Mouse (Mus musculus) common myeloid progenitor, adult 5-6 weeks (primary cell): ENCODE measurements around the gene Xylt1. TPM values are rescaled to one million over a fixed set of nuclear protein-coding genes. Genes with fewer than 3 reads are reported as not detected.
A peak's percentile ranks its signal among the peaks of the same experiment; 100 is the strongest.

ENCODE experiments used
- ATAC-seq: replicated peaks from 2 replicates; pipeline ENCODE4 v1.8.0; 2016; ENCODE audit warnings: low read depth, mild to moderate bottlenecking, moderate TSS enrichment, inconsistent platforms; ENCODE audit not compliant: poor library complexity, severe bottlenecking
- total RNA-seq: library from RNA; stranded (forward); fragments of 200-1000, 187-1606 nt; gene quantifications from 2 replicates; pipeline ENCODE4 v1.2.3, GENCODE M21; 2017

Xylt1 gene
- total RNA-seq, 1 experiment from 2014 or later: 12.9 TPM

GRCm38 (mm10) chr7:117429895-117430294, 49.1 kb downstream of the Xylt1 start:
- no peak for ATAC-seq

GRCm38 (mm10) chr7:117430361-117430935, 49.7 kb downstream of the Xylt1 start:
- no peak for ATAC-seq

- 0 out of 2 replicates have a peak, but pooled peaks have one; percentile 12 for ATAC-seq
Observed at GRCm38 (mm10) chr7:117433641-117434040, 52.9 kb downstream of the Xylt1 start.

GRCm38 (mm10) chr7:117435091-117435490, 54.3 kb downstream of the Xylt1 start:
- ATAC-seq: no peak

DNA sequence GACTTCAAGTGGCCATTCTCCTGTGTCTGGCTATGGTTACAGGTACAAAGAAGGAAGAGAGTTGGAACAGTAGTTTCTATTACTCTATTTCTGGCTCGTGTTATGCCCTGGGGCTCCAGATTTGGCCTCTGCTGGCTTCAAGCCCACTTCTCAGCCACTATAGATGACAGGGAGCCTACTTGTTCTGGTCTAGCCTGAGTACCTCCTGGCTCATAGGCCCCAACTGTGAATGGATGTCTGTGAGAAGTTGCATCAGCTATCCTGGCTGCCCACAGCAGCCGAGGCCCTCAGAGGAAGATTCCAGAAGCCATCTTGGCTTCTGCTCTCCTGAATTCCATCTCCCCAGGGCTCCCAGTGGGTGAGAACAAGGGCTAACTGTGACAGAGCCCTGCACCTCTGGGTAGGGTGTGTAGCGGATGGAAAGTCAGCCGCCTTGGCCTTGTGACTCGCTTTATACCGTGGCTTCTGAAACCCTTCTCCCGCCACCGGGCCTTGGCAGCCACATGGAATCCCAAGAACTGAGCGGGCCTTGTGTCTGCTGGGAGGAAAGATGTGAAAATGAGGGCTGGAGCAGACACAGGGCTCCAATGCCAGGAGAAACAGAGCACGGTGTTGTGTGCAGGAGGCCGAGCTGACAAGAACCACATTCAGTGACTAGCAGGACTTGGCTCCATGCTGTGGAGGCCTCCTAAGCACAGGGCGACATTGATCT, 55.1 kb downstream of the Xylt1 start:
- no peak for ATAC-seq

- no peak for ATAC-seq
Observed at GRCm38 (mm10) chr7:117436892-117437291, 56.1 kb downstream of the Xylt1 start.

DNA sequence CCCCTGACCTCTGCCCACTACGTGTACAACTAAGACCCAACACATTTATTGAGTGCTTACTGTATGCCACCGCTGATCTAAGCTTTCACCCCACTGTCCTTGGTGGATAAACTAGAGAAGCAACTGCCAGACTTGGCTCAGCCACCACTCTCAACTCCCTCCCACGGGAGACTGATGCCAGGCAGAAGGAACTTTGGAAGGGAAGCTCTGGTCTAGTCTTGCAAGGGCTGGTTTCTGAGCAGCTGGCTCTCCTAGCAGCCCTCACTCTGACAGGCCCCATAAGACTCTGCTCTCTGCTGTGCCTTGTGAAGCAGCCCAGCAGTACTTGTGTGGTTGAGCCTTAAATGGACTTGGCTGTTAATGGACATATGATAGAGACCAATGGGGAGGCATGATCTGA, 60.2 kb downstream of the Xylt1 start:
- ATAC-seq: no peak

- ATAC-seq: no peak
Observed at GRCm38 (mm10) chr7:117442639-117443038, 61.9 kb downstream of the Xylt1 start.

- ATAC-seq: no peak
Observed at GRCm38 (mm10) chr7:117443215-117443614, 62.4 kb downstream of the Xylt1 start.

GRCm38 (mm10) chr7:117445471-117445870, 64.7 kb downstream of the Xylt1 start:
- no peak for ATAC-seq

DNA sequence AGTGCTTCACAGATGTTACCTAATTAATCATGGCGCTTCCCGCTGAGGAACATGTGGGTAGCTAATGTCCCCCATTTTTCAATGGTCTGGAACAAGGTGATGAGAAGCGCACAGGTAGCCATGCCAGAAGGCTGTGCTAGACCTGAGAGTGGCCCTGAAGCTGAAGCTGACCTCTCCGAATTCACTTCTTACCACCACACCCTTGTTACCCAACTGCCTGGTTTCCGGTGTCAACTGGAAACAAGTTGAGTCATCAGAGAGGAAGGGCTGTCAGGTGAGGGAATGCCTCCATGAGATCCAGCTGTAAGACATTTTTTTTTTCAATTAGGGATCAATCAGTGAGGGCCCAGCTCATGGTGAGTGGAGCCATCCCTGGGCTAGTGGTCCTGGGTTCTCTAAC, 68.8 kb downstream of the Xylt1 start:
- ATAC-seq: no peak

DNA sequence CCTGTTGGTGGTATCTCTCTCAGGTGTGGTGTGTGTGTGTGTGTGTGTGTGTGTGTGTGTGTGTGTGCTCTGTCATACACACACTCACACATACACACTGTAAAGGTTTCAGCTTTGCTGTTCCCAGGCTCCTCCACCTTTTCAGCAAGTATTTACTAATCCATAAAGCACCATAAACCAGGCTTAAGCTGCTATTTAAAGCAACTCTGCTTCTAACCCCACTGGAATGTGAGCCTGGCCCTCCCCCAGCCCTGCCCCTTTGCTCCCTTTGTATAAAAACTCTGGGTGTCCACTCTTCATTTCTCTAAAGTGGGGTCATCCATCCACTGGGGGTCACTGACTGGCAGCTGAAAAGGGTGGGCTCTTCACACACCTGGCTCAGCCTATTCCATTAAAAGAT, 70.4 kb downstream of the Xylt1 start:
- no peak for ATAC-seq

- peak; percentile 43 for ATAC-seq
Observed at GRCm38 (mm10) chr7:117452269-117452668, 71.5 kb downstream of the Xylt1 start.

DNA sequence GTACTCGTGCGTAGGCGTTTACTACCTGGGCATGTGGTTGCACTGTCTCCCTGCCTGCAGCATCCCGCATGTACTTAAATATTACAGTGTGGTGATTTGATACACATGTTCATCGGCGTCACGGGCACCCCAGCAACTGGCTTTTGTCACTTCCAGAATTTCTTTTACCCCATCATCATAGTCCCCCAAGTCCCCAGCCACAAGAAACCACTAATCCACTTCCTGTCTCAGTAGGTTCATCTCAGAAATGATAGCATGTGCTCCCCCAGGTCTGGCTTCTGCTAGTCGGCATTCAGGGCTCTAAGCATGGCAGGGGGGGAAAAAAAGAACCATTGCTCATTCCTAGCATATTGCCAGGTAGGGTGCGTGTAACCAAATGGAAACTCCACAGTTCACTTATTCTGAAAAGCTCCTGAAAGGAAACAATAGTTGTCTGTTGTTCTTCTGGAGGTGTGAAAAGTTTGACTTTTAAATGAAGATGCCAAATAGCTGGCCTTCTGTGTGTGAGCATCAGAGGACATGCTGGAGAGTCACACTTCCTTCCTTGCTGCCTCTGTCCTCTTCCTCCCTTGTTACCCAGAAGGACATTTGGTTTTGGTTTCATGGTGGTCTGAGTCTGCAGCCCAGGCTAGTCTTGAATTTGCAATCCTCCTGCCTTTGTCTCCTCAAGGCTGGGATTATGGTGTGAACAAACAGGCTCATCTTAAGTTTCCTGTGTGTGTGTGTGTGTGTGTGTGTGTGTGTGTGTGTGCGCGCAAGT, 74.2 kb downstream of the Xylt1 start:
- ATAC-seq: peak; percentile 52

DNA sequence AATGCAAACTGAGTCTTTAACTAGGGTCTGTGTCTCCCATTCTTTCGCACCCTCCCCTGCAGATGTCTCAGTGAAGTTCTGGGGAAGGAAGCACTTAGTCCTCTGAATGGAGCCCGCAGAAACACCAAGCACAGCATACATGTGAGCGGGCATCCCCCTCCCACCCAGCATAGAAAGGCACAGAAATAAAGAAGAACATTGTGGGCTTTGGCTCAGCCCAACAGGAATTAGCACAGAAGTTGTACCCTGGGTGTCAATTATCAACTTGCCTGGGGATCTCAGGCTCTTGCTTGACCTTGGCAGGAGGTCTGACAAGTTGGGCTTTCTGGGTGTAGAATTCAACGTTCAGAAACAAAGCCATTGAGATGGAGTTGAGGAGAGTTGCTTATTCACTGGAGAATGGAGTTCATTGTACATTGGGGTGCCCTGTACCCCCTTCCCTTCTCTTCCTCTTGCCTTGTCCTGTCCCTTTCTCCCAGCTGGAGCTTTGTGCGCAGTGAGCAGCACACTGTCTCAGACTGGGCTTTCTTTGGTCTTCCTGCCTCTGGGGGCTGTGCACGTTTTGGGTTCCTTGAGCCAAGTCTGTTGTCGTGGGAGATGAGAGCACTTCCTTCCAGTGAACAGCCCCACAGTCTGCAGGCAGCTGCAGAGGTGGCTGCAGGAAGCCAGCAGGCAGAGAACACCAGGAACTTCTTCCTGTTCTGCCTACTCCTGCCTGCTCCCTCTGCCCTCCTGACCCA, 81.6 kb downstream of the Xylt1 start:
- ATAC-seq: peak; percentile 58

DNA sequence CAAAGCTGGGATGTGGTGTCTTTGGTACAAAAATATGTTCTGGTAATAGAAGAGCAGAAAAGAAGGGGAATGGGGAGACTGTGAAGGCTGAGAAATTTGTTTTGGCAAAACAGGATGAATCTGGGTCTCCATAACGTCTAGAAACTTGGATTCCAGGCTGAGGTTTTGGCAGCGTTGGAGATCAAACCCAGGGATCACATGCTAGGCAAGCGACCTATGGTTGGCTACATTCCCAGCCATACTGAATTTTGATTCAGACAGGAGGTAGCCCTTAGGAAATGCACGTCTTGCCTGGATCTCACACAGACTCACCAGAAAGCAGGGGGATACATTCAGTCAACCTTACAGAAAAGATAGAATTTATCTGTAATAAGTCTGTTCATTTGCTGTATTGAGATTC, 84.2 kb downstream of the Xylt1 start:
- ATAC-seq: no peak

- ATAC-seq: peak; percentile 67
Observed at GRCm38 (mm10) chr7:117466006-117466780, 85.4 kb downstream of the Xylt1 start.

DNA sequence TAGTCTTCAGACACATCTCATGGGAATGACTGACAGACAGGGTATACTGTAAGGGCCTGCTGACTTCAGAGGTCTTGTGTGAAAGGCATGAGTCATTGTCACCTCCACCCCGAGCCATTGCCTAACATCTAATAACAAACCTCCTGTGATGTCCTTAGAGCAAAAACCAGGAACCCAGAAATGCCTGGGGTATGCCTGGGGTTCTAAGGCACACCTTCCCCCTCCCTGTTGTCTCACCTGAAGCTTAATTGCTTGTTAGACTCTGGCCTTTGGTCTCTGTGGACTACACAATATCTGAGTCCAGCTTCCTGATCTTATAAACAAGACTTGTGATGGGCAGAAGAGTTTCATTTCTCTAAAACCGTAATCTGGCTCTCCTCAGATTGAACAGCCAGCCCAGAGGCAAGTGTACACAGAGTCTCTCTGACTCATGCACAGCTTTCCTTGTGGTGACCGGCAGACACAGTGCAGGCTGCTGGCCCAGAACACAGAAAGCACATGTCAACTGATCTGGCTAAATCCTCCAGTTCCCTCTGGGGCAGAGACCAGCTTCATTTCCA, 89.5 kb downstream of the Xylt1 start:
- ATAC-seq: peak; percentile 73

DNA sequence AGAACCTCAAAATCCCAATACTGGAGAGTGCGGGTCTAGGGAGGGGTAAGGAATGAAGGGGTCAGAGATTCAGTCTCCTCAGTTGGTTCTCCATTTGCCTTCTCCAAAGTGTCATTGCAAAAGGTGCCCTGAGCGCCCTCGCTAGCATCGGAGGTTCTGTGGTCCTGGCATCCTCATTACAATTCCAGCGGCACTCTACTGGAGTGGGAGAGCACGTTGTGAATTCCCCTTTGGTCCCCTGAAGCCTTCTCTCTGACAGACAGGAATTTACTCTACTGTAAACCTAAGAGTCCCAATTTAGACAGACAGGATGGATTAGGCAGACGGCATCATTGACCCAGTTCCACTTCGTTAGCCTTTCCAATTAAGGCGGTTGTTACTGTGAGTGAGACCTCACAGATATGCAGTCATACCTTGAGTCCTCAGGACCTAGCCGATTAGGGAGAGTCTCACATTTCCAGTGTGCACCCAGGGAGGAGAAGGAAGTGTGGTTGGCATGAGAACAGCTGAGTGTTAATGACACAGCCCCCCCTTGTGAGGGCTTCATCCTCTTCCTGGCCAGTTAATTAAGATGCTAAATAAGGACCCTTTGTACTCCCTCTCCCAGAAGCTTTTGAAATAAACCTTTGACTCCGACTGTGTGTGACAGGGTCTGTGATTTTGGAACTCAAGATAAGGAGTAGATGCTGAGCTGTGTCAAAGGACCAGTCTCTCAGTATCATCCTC, 91.4 kb downstream of the Xylt1 start:
- no peak for ATAC-seq
